Mouse (Mus musculus) stomach, postnatal 0 days (tissue): ENCODE measurements around the gene Slc26a10.
A peak's percentile ranks its signal among the peaks of the same experiment; 100 is the strongest.

Experiments
- CTCF ChIP-seq: IDR thresholded peaks from 2 replicates; pipeline ENCODE4 v1.5.1; 2016; ENCODE audit warnings: antibody characterized with exemption, low read depth, mild to moderate bottlenecking, moderate library complexity
- EP300 ChIP-seq: optimal IDR thresholded peaks from 2 replicates; pipeline ENCODE3; 2016; ENCODE audit warnings: antibody characterized with exemption

DNA sequence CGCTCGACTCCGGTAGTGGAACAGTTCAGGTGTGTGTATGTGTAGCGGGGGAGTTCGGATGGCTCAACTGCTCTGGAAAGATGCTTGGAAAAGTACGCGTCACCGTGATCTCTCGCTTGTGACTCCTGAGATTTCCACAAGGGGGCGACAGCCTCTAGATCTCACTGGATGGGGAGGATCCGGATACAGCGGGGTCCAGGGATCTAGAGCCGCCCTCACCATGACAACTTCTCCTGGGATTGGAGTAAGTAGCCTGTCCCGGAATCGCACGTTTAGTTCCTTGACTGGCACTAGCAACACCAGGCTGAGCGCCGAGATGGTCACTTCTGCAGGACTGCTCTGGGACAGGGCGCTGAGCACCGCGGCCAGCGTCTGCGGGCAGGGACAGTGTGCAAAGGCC is 2.7 kb downstream of the Slc26a10 start:
- peak; percentile 94 for TF ChIP-seq CTCF
- TF ChIP-seq EP300 = no peak
